Mouse (Mus musculus): ENCODE measurements around the gene Susd1.

DNA sequence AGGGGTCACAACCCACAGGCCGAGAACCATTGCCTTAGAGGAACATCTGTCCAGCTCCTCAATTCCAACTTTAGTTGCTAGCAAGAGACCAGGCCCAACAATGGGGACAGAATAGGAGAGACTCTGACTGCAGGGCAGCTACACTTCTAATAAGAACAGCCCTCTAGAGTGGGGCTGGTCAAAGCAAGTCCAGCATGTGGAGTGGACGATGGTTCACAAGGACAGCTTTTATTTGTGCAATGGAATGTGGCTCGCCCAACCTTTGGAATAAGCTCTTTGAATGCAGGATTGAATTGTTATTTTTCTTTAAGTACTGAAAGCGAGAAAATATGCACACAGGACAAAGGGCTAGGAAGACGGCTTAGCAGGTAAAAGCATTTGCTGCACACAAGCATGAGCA, 12.0 kb downstream of the Susd1 start:
- no peak for TF ChIP-seq MEF2A (IDR thresholded peaks at IDR 0.05; ENCODE audit: extremely low read depth, insufficient replicate concordance, low read depth, low read length, poor library complexity, severe bottlenecking)
- no peak for TF ChIP-seq POLR2A (IDR thresholded peaks at IDR 0.05; ENCODE audit: control insufficient read depth in 1 of 2, insufficient read depth in 1 of 2, low read depth in 1 of 2, low read length in 2 of 2, poor library complexity in 1 of 2)
- no peak for TF ChIP-seq CTCF (IDR thresholded peaks at IDR 0.05 in 2 of 3, conservative IDR thresholded peaks at IDR 0.05 in 1 of 3; ENCODE audit: control insufficient read depth in 1 of 3, insufficient read depth in 1 of 3, low read depth in 2 of 3, low read length in 3 of 3, poor library complexity in 1 of 3, severe bottlenecking in 1 of 3)
- no peak for TF ChIP-seq CHD1 (IDR thresholded peaks at IDR 0.05; ENCODE audit: low read depth, low read length)
- no peak for TF ChIP-seq EP300 (IDR thresholded peaks at IDR 0.05; ENCODE audit: low read depth in 1 of 2, low read length in 2 of 2)

All from MEL (cell line).